Mouse (Mus musculus) v-Abl transformed pro-B cells (cell line): ENCODE measurements around the gene Bcl2l12.

Experiments used
- in situ Hi-C, 2 experiments: fragments of 400-800 bp; cut with MboI; formaldehyde crosslinking; loops; one replicate each; pipeline ENCODE4 v1.15.1; 2025; ENCODE audit not compliant: unreplicated experiment in 2 of 2

The Bcl2l12 gene

DNA sequence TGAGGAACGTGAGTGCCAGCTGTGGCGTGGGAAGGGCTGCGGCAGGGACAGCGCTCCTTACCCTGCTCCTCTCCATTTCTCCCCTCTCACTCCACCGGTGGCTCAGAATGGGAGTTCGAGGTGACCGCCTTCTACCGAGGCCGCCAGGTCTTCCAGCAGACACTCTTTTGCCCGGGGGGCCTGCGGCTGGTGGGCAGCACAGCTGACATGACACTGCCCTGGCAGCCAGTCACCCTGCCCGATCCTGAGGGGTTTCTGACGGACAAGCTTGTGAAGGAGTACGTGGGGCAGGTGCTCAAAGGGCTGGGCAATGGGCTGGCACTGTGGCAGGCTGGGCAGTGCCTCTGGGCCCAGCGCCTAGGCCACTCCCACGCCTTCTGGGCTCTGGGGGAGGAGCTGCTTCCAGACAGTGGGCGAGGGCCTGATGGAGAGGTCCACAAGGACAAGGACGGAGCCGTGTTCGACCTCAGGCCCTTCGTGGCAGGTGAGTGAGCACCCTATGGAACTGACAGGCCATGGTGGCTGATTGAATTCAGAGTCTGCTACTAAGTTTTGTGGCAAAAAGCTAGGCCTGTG, 2.1 kb upstream of the Bcl2l12 start:
- in situ Hi-C loops, result loop anchor here (25.0 kb wide), 2 partner anchors 712 to 912 kb away; partner anchors contain the start of genes Ccdc114 (in 1 of the 2), Dbp (in 1 of the 2), Emp3 (in 1 of the 2) and Fam83e (in 1 of the 2)

DNA sequence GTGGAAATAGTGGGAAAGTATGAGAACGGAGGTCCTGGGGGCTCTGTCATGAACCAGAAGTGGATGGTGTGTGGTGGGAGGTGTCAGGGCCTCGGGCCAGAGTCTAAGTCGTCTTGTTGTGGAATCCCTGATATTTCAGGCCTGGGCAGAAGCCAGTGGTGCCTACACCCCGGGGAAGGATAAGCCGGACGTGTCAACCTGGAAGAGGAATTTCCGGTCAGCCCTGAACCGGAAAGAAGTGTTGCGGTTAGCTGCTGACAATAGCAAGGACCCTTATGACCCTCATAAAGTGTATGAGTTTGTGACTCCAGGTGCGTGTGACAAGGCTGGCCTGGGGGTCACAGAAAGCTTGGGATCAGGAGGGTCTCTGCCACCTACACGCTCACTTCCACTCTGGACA, 1.2 kb upstream of the Bcl2l12 start:
- in situ Hi-C loops, result loop anchor here (25.0 kb wide), 2 partner anchors 713 to 913 kb away; partner anchors contain the start of genes Ccdc114 (in 1 of the 2), Dbp (in 1 of the 2), Emp3 (in 1 of the 2) and Fam83e (in 1 of the 2)

DNA sequence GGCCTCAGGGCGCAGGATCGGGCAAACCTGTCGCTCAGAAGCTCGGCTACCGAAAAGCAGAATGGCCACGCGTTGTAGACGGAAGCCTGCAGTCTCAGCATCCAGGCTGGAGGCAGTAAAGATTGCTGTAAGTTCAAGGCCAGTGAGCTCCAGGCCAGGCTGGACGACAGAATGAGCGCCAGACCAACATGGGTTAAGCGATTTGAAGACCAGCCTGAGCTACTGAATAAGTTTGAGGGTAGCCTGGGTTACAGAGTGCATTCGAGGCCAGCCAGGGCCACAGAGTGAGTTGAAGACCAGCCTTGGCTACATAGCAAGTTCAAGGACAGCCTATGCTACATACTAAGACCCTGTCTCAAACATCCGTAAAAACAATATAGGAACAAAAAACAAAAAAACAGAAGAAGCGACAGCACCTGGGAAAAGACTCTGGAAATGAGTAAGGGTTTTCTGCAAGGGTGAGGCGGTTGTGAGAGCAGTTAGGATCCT, 528 bp downstream of the Bcl2l12 start:
- in situ Hi-C loops, result no loop called here

DNA sequence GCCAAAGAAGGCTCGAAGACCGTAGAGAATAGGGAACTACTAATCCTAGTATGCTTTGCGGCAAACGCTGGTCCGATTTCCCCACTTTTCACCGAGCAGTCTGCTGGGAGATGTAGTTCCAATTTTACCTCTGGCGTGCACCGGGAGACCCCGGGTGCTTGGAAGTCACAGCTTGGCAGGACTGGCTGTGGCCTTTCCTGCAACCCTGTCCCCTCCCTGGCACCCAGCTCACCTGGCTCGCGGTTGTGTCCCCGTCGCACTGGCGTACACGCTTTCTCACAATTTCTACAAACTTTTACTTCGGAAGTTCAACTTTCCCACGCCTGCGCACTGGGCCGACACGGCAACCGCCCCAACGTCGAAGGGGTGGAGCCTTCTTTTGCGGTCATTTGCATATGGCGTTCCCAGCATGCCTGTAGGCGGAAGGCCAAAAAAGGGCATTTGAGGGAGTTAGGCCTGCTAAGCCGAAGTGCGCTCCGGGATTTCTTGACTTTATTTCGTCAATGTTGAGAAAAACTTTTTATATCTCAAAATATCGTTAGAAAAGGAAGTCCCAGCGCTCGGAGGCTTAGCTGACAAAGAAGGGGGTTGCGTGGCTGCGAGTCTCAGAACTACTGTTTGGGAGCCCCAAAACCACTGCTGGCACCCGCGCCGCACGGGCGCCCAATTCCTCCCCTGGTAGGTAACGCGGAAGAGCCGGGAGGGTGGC, 1.1 kb downstream of the Bcl2l12 start, which contains the start of gene Irf3:
Irf3 (plus strand) TSS at position 418 of the 709 bp plus-strand sequence.
- in situ Hi-C loops, result no loop called here

DNA sequence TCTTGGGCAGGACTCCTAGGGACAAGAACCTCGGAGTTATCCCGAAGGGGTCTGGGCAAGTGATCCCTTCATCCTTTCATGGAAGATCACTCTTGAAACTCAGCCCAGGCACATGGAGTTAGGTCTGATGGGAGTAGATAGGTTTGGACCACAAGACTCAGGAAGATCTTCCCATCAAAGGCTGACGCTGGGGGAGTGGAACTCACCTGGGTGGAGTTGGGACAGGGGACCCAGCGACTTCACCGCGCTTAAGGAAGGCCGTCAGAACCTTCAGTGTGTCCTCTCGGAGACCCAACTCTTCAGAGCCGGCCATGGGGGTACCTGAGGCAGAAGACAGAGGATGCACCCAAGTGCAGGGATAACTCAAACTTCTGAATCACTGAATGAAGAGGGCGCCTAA, 1.8 kb downstream of the Bcl2l12 start:
- in situ Hi-C loops, result no loop called here

DNA sequence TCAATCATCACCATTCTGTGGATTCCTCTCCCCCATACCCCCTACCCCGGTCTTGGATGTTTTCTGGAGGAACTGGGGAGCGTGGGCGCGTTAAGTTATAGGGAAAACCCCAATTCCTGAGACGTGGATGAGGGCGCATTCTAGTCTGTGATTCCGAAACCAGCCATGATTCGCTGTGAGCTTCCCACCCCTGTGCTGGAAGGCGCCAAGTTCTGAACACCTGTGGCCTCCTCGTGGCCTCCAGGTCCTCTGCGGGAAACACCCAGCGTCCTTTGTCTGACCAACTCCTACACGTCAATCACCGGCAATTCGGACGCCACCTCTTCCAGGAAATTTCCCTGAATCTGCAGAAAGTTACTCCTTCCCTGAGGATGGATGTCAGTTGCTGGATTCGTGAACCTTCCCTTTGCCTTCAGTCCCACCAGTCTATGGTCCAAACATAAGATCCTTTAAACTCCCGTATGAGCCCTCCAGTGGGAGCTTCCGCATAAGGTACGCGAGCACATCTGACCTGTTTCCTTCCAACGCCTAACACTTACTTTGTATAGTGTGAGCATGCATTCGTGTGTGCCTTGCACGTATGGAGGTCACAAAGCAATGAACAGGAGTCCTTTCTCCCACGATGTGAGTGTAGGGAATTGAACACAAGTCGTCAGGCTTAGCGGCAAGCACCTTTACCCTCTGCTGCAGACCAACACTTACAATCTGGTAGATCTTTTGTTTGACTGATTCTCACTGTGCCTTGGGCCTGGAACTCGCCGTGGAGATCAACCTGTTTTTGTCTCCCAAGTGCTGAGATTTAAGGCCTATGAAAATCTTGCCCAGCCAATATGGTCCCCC, 11.4 kb downstream of the Bcl2l12 start:
- in situ Hi-C loops, result loop anchor here (5.0 to 10.0 kb wide), 4 partner anchors 48 to 168 kb away; partner anchors contain the start of genes Aldh16a1 (in 1 of the 2), Pih1d1 (in 1 of the 2) and Rpl13a (in 1 of the 2)

DNA sequence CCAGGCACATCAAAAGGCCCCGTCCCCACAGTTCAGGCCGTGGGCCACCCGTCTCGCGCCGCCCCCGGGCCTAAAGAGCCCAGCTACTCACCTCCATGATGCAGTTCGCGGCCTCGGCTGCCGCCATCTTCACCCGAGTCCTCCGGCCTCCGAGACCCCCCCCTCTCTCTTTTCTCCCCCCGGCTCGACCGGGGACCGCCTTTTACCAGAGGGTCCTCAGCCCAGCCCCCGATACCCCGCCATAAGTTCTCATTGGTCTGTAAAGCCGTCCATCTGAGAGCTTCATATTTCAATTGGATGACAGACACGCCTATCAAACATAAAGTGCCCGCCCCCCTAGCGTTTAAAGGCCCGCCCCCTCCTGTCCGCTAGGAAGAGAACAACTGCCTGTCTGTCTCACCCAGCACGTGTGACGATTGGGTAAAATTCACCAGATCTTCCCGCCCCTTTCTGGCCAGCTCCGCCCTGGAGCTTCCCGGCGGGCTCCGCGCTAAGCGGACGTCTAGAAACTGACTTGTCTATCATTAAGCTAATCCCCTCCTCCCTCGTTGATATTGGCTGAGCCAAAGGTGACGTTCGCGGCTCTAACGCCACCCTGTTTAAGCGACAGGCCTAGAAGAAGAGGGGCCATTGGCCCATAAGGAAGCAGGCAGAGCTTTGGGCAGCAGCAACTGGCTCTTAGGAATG, 12.2 kb downstream of the Bcl2l12 start, which contains the start of gene Prmt1:
Prmt1 (minus strand) TSS at position 377 of the 687 bp plus-strand sequence.
- in situ Hi-C loops, result loop anchor here (5.0 to 10.0 kb wide), 4 partner anchors 48 to 168 kb away; partner anchors contain the start of genes Aldh16a1 (in 1 of the 2), Pih1d1 (in 1 of the 2) and Rpl13a (in 1 of the 2)

DNA sequence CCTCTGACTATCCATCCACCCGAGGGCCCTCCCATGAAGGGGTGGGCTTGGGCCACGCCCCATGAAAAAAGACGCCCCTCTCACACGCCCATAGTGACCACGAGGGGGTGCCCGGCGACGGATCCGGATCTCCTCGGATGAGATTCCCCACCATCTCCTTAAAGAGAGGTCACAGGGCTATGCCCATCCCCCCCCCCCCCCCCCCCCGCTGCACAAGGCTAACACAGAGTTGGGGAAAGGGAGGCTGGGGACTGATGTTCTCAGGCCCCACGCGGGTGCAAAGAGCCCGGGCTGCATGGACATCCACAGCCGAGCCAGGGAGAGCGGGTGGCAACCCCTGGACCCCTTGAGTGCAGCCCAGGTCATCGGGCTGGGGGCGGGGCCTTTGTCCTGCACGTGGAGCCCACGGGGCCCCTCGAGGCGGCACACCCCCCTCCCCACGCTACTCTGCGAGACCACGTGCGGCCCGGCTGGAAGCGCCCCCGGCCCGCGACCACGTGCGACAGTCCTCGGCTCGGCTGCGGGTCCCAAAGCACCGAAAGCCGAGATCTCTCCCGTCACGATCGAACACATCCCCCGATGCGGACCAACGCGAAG, 12.8 kb downstream of the Bcl2l12 start:
- in situ Hi-C loops, result loop anchor here (5.0 to 10.0 kb wide), 4 partner anchors 49 to 169 kb away; partner anchors contain the start of genes Aldh16a1 (in 1 of the 2), Pih1d1 (in 1 of the 2) and Rpl13a (in 1 of the 2)

DNA sequence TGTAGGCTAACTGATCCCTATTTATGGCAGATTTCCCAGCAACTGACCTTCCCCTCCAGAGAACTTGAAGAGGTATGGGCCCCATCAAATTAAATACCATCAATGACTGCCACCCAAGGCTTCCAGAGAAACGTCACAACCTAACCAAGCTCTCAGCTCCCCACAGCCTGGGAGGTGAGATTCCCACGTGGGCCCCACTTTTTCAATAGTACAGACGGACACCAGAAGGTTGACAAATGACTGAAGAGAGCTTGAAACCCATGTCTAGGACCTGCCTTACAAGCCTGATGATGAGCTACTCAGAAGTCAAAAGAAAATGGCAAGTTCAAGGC, 13.7 kb downstream of the Bcl2l12 start:
- in situ Hi-C loops, result loop anchor here (5.0 to 10.0 kb wide), 5 partner anchors 50 to 170 kb away; partner anchors contain the start of genes Aldh16a1 (in 1 of the 2), Pih1d1 (in 1 of the 2) and Rpl13a (in 1 of the 2)

DNA sequence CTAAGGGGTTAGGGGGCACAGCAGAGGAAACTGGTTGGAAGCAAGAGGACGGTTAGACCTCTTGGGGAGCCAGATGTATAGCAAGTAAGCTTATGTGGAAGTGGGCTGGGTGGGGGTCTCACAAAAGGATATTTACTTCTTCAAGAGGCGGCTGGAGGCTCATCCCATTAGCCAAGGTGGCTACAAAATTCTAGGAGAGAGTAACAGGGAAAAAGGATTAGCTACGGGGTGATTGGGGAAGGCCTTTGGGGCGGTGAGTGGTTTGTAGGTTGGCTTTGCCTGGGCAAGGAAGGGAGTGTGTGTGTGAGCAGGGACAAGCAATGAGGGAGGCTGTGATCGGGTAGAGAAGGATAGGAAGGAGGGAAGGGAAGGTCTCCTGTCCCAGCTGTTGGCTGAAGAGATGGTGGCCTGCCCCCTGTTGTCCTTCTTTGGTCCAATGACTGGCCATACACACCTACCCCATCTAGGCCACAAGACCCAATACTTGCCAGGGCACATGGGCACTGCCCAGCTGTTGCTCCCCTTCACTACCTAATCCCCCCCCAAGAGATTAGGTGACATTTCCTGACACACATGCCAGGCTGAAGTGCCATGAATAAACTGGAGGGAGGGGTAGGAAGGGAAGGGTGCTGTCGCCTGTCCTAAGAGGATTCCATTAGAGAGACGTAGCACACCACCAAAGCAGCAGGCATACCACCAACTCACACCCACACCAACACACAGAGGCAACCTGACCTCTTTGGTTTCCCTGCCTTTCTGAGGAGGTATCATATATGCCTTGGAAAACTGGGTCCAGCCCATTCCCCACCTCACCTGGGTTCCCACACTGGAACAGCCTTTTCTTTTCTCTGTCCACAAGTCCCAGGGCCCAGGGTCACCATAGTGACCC, 14.3 kb downstream of the Bcl2l12 start:
- in situ Hi-C loops, result loop anchor here in 1 of 2 experiments (5.0 to 10.0 kb wide), 3 partner anchors 51 to 171 kb away; partner anchors contain the start of genes Aldh16a1 and Pih1d1

DNA sequence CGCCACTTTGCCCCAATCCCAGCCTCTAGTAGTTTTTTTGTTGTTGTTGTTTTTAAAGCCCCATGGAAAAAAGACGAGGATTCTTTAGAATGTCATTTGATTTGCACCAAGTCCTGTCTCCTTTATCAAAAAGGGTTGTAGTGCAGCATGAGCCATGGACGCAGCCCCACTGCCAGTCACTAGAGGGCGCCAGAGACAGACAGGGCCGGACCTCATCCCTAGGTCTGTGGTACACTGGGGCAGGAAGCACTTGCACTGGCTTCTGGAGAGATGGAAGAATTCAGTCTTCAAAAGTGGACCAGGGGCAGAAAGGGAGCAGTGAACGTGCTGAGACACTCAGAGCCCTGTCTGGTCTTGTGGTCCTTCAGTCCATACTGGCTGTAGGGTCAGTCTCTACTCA, 15.4 kb downstream of the Bcl2l12 start:
- in situ Hi-C loops, result loop anchor here in 1 of 2 experiments (5.0 to 10.0 kb wide), 3 partner anchors 52 to 172 kb away; partner anchors contain the start of genes Aldh16a1 and Pih1d1

DNA sequence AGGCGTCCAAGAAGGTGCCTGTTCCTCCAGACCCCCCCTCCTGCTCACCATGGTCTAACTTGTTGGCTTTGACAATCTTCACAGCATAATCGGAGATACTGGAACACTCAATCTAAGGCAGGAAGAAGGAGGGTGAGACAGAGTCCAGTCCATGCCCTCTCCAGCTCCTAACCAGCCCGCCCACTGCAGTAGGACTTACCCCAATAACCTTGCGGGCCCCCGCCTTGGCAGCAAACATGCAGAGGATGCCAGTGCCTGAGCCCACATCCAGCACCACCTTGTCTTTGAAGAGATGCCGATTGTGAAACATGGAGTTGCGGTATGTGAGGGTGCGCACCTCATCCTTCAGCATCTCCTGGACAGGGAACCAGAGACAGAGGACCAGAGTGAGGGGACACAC, 17.0 kb downstream of the Bcl2l12 start:
- in situ Hi-C loops, result loop anchor here in 1 of 2 experiments (5.0 to 10.0 kb wide), 3 partner anchors 53 to 173 kb away; partner anchors contain the start of genes Aldh16a1 and Pih1d1

DNA sequence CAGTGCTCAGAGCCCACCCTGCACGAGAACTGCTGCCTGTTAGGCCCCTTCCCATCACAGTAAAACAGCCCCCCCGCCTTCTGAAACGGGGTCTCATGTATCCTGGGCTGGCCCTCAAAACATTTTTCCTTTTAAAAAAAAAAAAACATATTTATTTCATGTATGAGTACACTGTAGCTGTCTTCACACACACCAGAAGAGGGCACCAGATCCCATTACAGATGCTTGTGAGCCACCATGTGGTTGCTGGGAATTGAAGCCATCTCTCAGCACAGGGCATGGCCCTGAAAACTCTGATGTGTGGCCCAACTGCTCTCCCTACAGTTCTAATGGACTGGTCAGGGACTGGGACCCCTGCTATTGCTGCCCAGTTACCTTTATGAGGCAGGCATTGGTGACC, 20.2 kb downstream of the Bcl2l12 start:
- in situ Hi-C loops, result no loop called here

DNA sequence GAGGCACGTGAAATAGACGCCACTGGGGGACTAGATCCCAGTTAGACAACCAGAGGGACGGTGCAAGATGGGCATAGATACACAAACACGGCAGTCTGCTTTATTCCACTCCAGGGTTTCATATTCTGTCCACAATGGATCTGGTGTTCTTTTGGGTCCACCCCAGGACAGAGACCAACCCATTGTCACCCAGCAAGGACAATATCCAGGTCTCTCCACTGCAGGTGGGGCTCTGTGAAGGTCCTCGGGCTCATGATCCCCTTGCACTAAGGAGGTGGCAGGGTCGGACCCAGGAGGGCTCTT, 23.4 kb downstream of the Bcl2l12 start:
- in situ Hi-C loops, result no loop called here

DNA sequence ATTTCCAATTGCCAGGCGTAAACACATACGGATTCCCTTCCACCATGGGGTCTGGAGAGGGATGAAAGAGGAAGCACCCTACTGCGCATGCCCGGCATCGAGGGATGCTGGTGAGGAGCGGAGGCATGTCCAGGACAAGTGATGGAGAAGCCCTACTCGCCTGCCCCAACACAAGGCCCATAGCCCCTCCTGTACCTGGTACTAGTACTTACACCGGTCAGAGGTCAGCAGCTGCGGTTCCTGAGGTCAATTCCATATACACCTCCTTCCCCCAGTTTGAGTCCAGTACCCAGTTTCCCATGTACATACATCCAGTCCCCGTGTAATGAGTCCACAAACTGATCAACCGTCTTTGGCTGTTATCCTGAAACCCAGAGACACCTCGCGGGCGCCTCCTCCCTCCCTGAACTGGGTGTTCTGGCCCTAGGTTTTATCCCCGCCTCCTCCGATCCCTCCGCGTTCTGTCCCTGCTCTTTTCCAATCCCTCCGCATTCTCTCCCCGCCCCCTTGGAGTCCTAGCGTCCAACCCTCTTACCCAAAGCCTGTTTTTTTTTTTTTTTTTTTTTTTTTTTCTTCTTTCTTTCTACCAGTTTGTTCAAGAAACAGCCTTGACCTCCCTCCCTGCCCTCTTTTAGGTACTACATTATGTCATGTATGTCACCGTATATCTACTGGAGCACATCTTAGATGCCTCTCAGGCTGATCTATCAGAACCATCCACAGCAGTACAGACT, 24.0 kb downstream of the Bcl2l12 start, which contains the start of gene Cpt1c:
Cpt1c (minus strand) TSS at position 469 of the 734 bp plus-strand sequence.
- in situ Hi-C loops, result loop anchor here in 1 of 2 experiments (25.0 kb wide), 1 partner anchor 712 kb away; the partner anchor contains the start of genes Acp4 and Gm15517

DNA sequence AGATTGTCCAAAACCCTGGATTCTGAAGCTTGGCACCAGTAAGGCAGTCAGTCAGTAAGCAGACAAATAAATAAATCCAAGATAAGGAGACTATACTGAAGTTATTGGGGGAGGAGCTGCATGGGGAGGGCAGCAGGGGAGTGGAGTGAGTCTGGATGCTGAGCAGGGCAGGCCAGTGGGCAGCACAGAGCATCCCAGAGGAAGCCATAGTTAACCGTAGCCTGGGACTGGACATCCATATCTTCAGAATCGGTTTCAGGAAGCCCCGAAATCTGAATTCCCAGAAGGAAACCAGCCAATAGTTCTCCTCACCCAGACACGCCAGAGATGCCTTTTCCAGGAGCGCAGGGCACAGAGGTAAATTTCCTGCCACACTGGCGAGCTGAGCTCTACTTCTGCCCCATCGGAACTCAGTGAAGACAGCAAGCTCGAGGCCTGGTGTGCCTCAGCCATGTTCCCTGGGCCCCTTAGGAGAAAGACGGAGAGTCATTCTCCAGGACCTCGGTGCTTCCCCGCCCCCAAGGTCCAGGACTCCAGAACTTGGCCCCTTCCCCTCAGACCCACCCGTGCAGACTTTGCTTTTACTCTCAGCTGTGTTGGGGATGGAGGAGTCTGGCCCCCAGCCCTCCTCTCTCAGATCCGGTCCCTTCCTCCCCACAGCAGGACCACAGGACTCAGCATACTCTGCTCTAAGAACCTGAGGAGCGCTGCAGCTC, 24.9 kb downstream of the Bcl2l12 start:
- in situ Hi-C loops, result loop anchor here in 1 of 2 experiments (25.0 kb wide), 1 partner anchor 711 kb away; the partner anchor contains the start of genes Acp4 and Gm15517
